Mouse (Mus musculus) forebrain, embryonic 16.5 days (tissue): ENCODE data around the gene Afmid. TPM values are rescaled to one million over a fixed set of nuclear protein-coding genes. Genes with fewer than 3 reads are reported as not detected.

Experiments
- ATAC-seq: fragments of 200-750 bp; cut with Nextera tagmentation; 2 replicates; pipeline ENCODE4 v1.8.0; 2017; ENCODE audit warnings: mild to moderate bottlenecking, moderate library complexity
- H3K27ac ChIP-seq: fragments of 300-500 bp; sonication (generic); 2 replicates; pipeline ENCODE4 v1.5.1; 2014; ENCODE audit warnings: low read length, control low read depth
- H3K27me3 ChIP-seq: fragments of 300-500 bp; sonication (generic); replicated peaks from 2 replicates; pipeline ENCODE4 v1.6.1; 2014; ENCODE audit warnings: low read length; ENCODE audit not compliant: control insufficient read depth, insufficient read depth
- H3K36me3 ChIP-seq: fragments of 300-500 bp; sonication (generic); 2 replicates; pipeline ENCODE4 v1.6.1; 2014; ENCODE audit not compliant: control insufficient read depth, insufficient read depth
- H3K4me1 ChIP-seq: fragments of 300-500 bp; sonication (generic); replicated peaks from 2 replicates; pipeline ENCODE4 v1.6.1; 2014; ENCODE audit warnings: low read length; ENCODE audit not compliant: control insufficient read depth, insufficient read depth
- H3K4me2 ChIP-seq: fragments of 300-500 bp; sonication (generic); 2 replicates; pipeline ENCODE4 v1.6.1; 2014; ENCODE audit warnings: mild to moderate bottlenecking, low read length, control low read depth
- H3K4me3 ChIP-seq: fragments of 300-500 bp; sonication (generic); replicated peaks from 2 replicates; pipeline ENCODE4 v1.5.1; 2014; ENCODE audit warnings: mild to moderate bottlenecking, low read length, control low read depth
- H3K9ac ChIP-seq: fragments of 300-500 bp; sonication (generic); replicated peaks from 2 replicates; pipeline ENCODE4 v1.6.1; 2014; ENCODE audit warnings: low read depth, low read length, control low read depth
- H3K9me3 ChIP-seq: fragments of 300-500 bp; sonication (generic); 2 replicates; pipeline ENCODE4 v1.6.1; 2016; ENCODE audit warnings: low read length; ENCODE audit not compliant: control insufficient read depth
- WGBS: fragments of 180-500 bp; shearing (Covaris S2); extraction: QIAGEN DNeasy Blood & Tissue Kit; methylation state at CpG from one replicate; pipeline ENCODE4 v1.1.7; 2014; 5-methylcytosine and 5-hydroxymethylcytosine counted together
- polyA plus RNA-seq: library from polyadenylated mRNA; unstranded; fragments of >200 nt; fragmentation: Nextera tagmentation; extraction: Ambion mirVana; gene quantifications from 2 replicates; pipeline ENCODE4 v1.2.1, GENCODE M21; 2015

The Afmid gene
- polyA plus RNA-seq, 1 experiment from 2014 or later, result 5.2 TPM

- Histone ChIP-seq H3K9me3 (no peaks in the 10 kb centered on the region), H3K4me2 (peak overlapping the region; percentile 40), H3K27me3 (peaks cover 22% of the 10 kb centered on the region), H3K36me3 (no peaks in the 10 kb centered on the region), H3K4me3 (peak overlapping the region; percentile 10; the same call in 1 of the 2 replicates), H3K4me1 (peaks cover 22% of the 10 kb centered on the region), H3K9ac (peak overlapping the region; percentile 20), H3K27ac (no peak overlapping the region)
- peak; percentile 36; the same call in 1 of the 2 replicates for ATAC-seq
- WGBS, result 1% methylated on average over 33 of the region's 33 CpGs
Observed at GRCm38 (mm10) chr11:117888853-117889822, 63.4 kb downstream of the Afmid start.

Other genes starting within 250 kb of the Afmid start
- gene Tnrc6c, start 171.6 kb upstream of the Afmid start, polyA plus RNA-seq, result 28.0 and 29.7 TPM in 2 replicates
- 0.78 and 0.99 TPM in 2 replicates for gene Tmc8, start 43.8 kb upstream of the Afmid start, polyA plus RNA-seq
- 2.7 and 3.3 TPM in 2 replicates for gene Tmc6, start 43.7 kb upstream of the Afmid start, polyA plus RNA-seq
- not detected in 2 replicates for gene 6030468B19Rik, start 28.3 kb upstream of the Afmid start, polyA plus RNA-seq
- gene Gm20708, start 16.3 kb upstream of the Afmid start, polyA plus RNA-seq, result 0.19 and 0.90 TPM in 2 replicates
- gene Syngr2, start 16.3 kb upstream of the Afmid start, polyA plus RNA-seq, result 13.1 and 14.4 TPM in 2 replicates
- 37.5 and 39.7 TPM in 2 replicates for gene Tk1, start 168 bp downstream of the Afmid start, polyA plus RNA-seq
- 72.6 and 82.9 TPM in 2 replicates for gene Birc5, start 23.3 kb downstream of the Afmid start, polyA plus RNA-seq
- not detected in 2 replicates for gene Tmem235, start 34.8 kb downstream of the Afmid start, polyA plus RNA-seq
- gene Tha1, start 47.6 kb downstream of the Afmid start, polyA plus RNA-seq, result 3.7 and 5.4 TPM in 2 replicates
- 11.7 and 13.7 TPM in 2 replicates for gene Socs3, start 144.1 kb downstream of the Afmid start, polyA plus RNA-seq
- gene Pgs1, start 160.4 kb downstream of the Afmid start, polyA plus RNA-seq, result 56.9 and 58.1 TPM in 2 replicates